Mouse (Mus musculus): ENCODE measurements around the gene Arl4d. TPM values are rescaled to one million over a fixed set of nuclear protein-coding genes. Genes with fewer than 3 reads are reported as not detected.

Arl4d gene
- total and polyA plus RNA-seq, 3 experiments = 0.59 to 1.2 (median 0.81) TPM

DNA sequence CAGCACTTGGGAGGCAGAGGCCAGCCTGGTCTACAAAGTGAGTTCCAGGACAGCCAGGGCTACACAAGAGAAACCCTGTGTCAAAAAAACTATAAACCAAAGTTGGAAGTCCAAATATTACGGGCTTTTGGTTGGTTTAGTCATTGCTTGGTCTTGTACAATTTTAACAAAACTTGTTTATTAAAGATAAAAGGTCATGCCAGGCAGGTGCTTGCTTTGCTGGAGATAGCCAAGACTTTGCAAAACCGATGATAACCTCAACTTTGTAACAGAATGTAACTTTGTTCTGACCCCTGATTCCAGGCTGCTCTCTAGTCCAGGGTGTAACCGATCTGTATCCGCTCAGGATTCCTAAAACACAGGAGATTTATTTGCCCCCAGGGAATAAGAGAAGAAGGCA, 9.0 kb upstream of the Arl4d start:
- no peaks in the 10 kb centered on the region for H3K79me2 ChIP-seq (replicated peaks; ENCODE audit: control insufficient read depth, extremely low read depth, insufficient read depth, poor library complexity, severe bottlenecking)
- H3K27me3 ChIP-seq (replicated peaks) = peaks cover 35% of the 10 kb centered on the region
- no peak overlapping the region for H3K4me3 ChIP-seq (replicated peaks in 1 of 3; ENCODE audit: low read depth in 2 of 3, low read length in 2 of 3, poor library complexity in 1 of 3)
- no peak overlapping the region for H3K27ac ChIP-seq (ENCODE audit: insufficient read depth, low read depth)
- H3K4me2 ChIP-seq (ENCODE audit: insufficient read depth, low read depth, poor library complexity, severe bottlenecking) = no peak overlapping the region
- no peaks in the 10 kb centered on the region for H3K36me3 ChIP-seq (replicated peaks in 1 of 2; ENCODE audit: control insufficient read depth in 1 of 2, insufficient read depth in 1 of 2, low read length in 1 of 2)
- no peak for DNase-seq (ENCODE audit: extremely low read depth)
- peaks cover 7% of the 10 kb centered on the region for H3K9me3 ChIP-seq (replicated peaks; ENCODE audit: low read length)
- in situ Hi-C loops (cut with MboI; ENCODE audit: low pct_ligation_motif_present, low pct_unique_long_range_greater_than_20kb, low sequenced_read_pairs) = no loop called here
- no peak overlapping the region for H3K9ac ChIP-seq (ENCODE audit: insufficient read depth, low read depth)
- dilution Hi-C loops (cut with MboI; ENCODE audit: extremely low pct_ligation_motif_present, extremely low pct_unique_long_range_greater_than_20kb, low sequenced_read_pairs) = no loop called here
- H3K4me1 ChIP-seq (ENCODE audit: control insufficient read depth in 1 of 2, insufficient read depth in 2 of 2) = peaks cover 4 to 15% of the 10 kb centered on the region in 2 experiments; a peak in 3 of 4 replicates
- TF ChIP-seq RCOR1 (conservative IDR thresholded peaks at IDR 0.05; ENCODE audit: low read depth, low read length) = no peak

DNA sequence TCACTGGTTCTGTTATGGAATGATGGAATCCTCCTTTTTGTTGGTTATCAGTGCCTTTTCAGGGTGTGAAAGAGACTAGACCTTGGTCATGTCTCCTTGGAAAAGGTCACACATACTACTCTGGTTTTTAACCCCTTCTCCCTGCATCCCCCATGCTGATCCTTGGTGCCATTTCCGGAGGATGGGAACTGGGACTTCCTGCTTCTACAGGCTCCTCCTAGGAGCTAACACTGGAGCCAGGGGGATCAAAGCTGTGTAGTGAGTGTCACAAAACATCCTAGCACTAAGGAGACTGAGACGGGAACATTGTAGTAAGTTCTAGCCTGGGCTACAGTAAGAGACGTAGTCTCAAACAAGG, 7.8 kb upstream of the Arl4d start:
- H3K27ac ChIP-seq (ENCODE audit: insufficient read depth, low read depth) = no peak overlapping the region
- no peak for DNase-seq (ENCODE audit: extremely low read depth)
- peaks cover 39% of the 10 kb centered on the region for H3K27me3 ChIP-seq (replicated peaks)
- peak overlapping the region; percentile 30; the same call in 1 of the 2 replicates for H3K4me2 ChIP-seq (ENCODE audit: insufficient read depth, low read depth, poor library complexity, severe bottlenecking)
- no peak overlapping the region for H3K4me3 ChIP-seq (replicated peaks in 1 of 3; ENCODE audit: low read depth in 2 of 3, low read length in 2 of 3, poor library complexity in 1 of 3)
- peak overlapping the region; percentile 55 for H3K9ac ChIP-seq (ENCODE audit: insufficient read depth, low read depth)
- H3K36me3 ChIP-seq (replicated peaks in 1 of 2; ENCODE audit: control insufficient read depth in 1 of 2, insufficient read depth in 1 of 2, low read length in 1 of 2) = no peaks in the 10 kb centered on the region
- peaks cover 7% of the 10 kb centered on the region for H3K9me3 ChIP-seq (replicated peaks; ENCODE audit: low read length)
- dilution Hi-C loops (cut with MboI; ENCODE audit: extremely low pct_ligation_motif_present, extremely low pct_unique_long_range_greater_than_20kb, low sequenced_read_pairs) = no loop called here
- TF ChIP-seq GABPA (IDR thresholded peaks at IDR 0.05; ENCODE audit: insufficient replicate concordance, low read depth, low read length) = no peak
- no peak for TF ChIP-seq POLR2AphosphoS2 (IDR thresholded peaks at IDR 0.05; ENCODE audit: low read depth, low read length)
- no peak for TF ChIP-seq MAFK (IDR thresholded peaks at IDR 0.05; ENCODE audit: insufficient replicate concordance, low read length)
- TF ChIP-seq KAT2A (IDR thresholded peaks at IDR 0.05; ENCODE audit: insufficient replicate concordance, low read length) = no peak
- no peak for TF ChIP-seq SMC3 (IDR thresholded peaks at IDR 0.05; ENCODE audit: low read depth, low read length)
- TF ChIP-seq CHD1 (IDR thresholded peaks at IDR 0.05; ENCODE audit: low read depth, low read length) = no peak
- no peak for TF ChIP-seq ZNF384 (IDR thresholded peaks at IDR 0.05; ENCODE audit: low read depth, low read length)
- no peak for TF ChIP-seq NELFE (IDR thresholded peaks at IDR 0.05; ENCODE audit: low read depth, low read length)
- no peak for TF ChIP-seq RAD21 (IDR thresholded peaks at IDR 0.05; ENCODE audit: low read depth, low read length)
- no peak for TF ChIP-seq TBP (conservative IDR thresholded peaks at IDR 0.05; ENCODE audit: low read depth, low read length)
- no peak for TF ChIP-seq PAX5 (IDR thresholded peaks at IDR 0.05; ENCODE audit: low read length)
- no peaks in the 10 kb centered on the region for H3K79me2 ChIP-seq (replicated peaks; ENCODE audit: control insufficient read depth, extremely low read depth, insufficient read depth, poor library complexity, severe bottlenecking)
- in situ Hi-C loops (cut with MboI; ENCODE audit: low pct_ligation_motif_present, low pct_unique_long_range_greater_than_20kb, low sequenced_read_pairs) = no loop called here
- H3K4me1 ChIP-seq (ENCODE audit: control insufficient read depth in 1 of 2, insufficient read depth in 2 of 2) = peaks cover 4 to 20% of the 10 kb centered on the region in 2 experiments; a peak in 3 of 4 replicates

Data from CH12.LX (cell line).